Mouse (Mus musculus) bone marrow macrophage, adult 2 months (primary cell): ENCODE data around the gene Hipk3. TPM values are rescaled to one million over a fixed set of nuclear protein-coding genes. Genes with fewer than 3 reads are reported as not detected.
A peak's percentile ranks its signal among the peaks of the same experiment; 100 is the strongest.

Experiments used
- H3K27ac ChIP-seq: 2 replicates; pipeline ENCODE4 v1.5.1; 2012; ENCODE audit warnings: low read depth, low read length; ENCODE audit not compliant: insufficient read depth
- H3K4me1 ChIP-seq: 2 replicates; pipeline ENCODE4 v1.6.1; 2012; ENCODE audit warnings: low read length; ENCODE audit not compliant: control insufficient read depth, insufficient read depth
- H3K4me3 ChIP-seq: 2 replicates; pipeline ENCODE4 v1.5.1; 2012; ENCODE audit warnings: mild to moderate bottlenecking, low read length, moderate library complexity; ENCODE audit not compliant: insufficient read depth
- CTCF ChIP-seq: IDR thresholded peaks from 2 replicates; pipeline ENCODE4 v1.5.1; 2012; ENCODE audit warnings: low read depth, mild to moderate bottlenecking, low read length, moderate library complexity
- POLR2A ChIP-seq: IDR thresholded peaks from 2 replicates; pipeline ENCODE4 v1.6.1; 2012; ENCODE audit warnings: mild to moderate bottlenecking, low read depth, low read length, borderline replicate concordance
- polyA plus RNA-seq: library from polyadenylated mRNA; stranded (reverse); fragments of >200 nt; gene quantifications from 2 replicates; pipeline ENCODE4 v1.2.4, GENCODE M21; 2012; ENCODE audit not compliant: missing spikeins, insufficient read depth, insufficient read length

Gene Hipk3
- polyA plus RNA-seq, 1 experiment, result 36.2 TPM

DNA sequence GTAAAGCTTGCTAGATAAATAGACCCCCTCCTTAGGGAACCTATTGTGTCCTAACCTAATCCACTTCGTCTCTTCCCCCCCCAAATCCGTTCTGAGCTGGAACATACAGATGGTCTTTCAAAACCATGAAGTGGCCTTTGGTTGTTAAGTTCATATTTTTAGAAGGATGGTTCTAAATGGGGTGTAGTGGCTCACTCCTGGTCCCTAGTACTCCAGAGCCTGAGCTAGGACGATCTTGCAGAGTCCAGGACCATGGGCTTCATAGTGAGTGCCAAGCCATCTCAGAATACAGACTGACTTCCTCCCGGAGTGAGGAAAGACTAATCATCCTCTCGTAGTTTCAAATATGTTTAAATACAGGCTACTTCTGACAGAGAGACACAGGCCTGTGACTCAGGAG lies 2.0 kb upstream of the Hipk3 start:
- TF ChIP-seq POLR2A, result no peak
- no peak for TF ChIP-seq CTCF
- peaks cover 10% of the 10 kb centered on the region for H3K4me1 ChIP-seq
- H3K27ac ChIP-seq, result no peak overlapping the region
- H3K4me3 ChIP-seq, result no peak overlapping the region

DNA sequence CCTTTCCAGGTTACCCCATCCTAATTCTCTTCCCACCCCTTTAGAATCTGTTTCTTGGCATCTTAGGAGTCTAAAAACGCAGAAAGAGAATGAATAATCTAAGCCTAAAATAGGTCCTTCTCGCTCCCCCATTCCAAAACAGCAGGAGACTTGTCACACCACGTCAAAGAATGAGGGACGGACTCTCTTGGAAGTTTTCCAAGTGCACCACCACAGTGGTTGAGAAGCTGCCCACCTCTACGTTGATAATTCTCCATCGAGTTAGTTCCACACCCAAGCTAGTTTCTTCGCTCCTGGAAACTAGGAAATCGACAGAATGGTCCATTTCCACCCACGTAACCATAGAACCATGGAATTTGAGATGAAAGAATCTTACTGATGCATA lies 547 bp upstream of the Hipk3 start:
- Histone ChIP-seq H3K4me3 (peak overlapping the region; percentile 85), H3K27ac (peak overlapping the region; percentile 54), H3K4me1 (peaks cover 14% of the 10 kb centered on the region)
- TF ChIP-seq POLR2A (no peak), CTCF (no peak)

DNA sequence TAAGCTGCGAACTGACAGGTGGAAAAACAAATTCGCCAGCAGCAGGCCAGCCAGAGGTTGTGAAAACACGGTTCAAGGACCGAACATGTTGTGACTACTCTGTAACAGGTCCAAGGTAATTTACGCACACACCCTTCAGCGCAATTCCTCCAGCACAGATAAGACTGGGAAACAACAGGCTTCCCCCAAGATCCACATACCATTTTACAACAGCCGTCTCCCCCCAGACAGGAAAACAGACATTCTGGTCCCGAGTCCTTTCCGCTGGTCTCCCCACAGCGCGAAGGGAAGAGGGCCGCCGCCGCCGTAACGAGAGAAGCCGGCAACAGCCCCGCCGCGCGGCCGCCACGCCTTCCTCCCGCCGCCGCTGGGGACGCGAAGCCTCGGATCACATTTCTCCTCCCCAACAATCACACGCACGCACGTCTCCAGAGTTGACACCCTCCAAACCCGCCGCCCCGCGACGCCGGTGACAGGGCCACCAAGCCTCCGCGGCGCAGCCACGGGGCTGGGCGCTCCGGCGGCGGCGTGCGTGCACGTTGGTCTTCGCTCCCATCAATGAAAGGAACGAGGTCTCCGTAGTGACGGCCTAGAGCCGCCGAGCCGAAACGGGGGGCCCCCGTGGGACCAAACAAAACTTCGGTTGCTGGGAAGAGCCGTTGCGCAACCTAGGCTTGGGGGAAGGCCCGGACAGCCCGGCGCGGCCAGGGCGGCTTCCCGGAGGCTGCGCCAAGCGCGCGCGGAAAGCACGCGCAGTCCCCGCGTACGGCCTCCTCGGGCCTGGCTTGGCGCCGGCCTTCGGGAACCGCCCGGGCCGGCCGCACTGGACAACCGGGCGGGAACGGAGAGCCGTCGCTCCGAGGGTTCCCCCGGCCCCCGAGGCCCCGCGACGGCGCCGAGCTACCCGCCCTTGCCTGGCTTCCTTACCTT lies 960 bp downstream of the Hipk3 start:
- peaks cover 14% of the 10 kb centered on the region for H3K4me1 ChIP-seq
- H3K4me3 ChIP-seq, result peak overlapping the region; percentile 85
- peak overlapping the region; percentile 95 for H3K27ac ChIP-seq
- TF ChIP-seq POLR2A (no peak), CTCF (no peak)

DNA sequence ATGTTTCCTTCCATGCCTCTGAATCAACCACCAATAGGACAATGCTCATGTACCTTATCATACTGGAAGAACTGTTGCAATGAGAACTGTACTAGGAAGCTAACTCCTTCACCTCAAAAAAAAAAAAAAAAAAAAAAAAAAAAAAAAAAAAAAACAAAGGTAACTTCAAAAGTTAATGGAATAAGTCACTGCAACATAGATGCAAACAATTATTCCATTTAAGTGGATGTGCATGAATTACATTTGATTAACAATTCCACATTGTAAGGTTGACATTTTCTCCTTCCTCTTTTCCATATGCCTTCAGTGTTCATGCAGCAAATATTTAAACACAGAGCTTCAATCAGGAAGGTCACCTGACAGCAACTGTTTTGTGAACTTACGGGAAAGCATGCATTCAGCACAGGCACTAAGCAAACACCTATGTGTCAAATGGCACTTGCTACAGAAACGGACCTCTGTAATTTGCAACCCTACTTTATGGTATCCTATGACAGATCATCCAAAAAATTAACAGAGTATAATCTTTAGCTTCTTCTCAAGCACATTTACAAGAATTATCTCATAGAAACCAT lies 2.9 kb downstream of the Hipk3 start:
- no peak for TF ChIP-seq CTCF
- TF ChIP-seq POLR2A, result no peak
- Histone ChIP-seq H3K4me3 (no peak overlapping the region), H3K4me1 (peaks cover 9% of the 10 kb centered on the region), H3K27ac (no peak overlapping the region)

DNA sequence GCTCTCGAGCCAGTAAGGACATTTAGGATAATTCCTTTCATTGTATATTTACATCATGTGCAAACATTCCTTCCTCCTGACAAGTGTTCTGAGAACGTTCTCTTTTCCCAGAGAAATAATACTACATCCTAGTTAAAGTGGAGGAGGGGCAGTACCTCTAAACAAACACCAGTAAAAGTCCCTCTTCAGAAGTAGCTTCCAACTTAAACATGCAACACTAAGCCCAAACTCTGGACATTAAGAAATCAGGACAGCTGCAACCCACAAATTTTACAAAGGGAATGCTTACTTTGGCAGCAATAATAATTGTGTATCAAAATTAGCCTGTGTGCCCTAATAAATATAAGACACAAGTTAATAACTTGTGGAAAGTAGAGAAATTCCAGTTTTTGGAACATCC lies 3.5 kb downstream of the Hipk3 start:
- Histone ChIP-seq H3K4me3 (no peak overlapping the region), H3K4me1 (peaks cover 9% of the 10 kb centered on the region), H3K27ac (no peak overlapping the region)
- TF ChIP-seq CTCF (no peak), POLR2A (no peak)

DNA sequence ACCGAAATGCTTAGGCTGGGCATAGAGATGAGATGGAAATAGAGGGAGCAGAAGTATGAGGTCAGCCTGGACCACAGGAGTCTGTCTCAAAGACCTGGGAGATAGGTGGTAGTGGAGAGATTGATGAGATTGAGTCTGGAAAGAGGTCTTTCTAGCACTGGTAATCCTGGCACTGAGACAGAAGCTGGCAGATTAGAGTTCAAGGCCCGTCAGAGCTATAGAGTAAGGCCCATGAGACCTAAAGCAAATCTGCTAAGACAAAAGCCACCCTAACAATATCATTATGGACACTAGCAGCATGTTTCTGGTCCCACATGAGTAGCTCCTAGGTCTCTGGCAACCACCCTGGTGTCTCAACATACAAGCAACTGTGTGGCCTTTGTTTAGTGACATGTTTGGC lies 4.4 kb downstream of the Hipk3 start:
- peaks cover 7% of the 10 kb centered on the region for H3K4me1 ChIP-seq

DNA sequence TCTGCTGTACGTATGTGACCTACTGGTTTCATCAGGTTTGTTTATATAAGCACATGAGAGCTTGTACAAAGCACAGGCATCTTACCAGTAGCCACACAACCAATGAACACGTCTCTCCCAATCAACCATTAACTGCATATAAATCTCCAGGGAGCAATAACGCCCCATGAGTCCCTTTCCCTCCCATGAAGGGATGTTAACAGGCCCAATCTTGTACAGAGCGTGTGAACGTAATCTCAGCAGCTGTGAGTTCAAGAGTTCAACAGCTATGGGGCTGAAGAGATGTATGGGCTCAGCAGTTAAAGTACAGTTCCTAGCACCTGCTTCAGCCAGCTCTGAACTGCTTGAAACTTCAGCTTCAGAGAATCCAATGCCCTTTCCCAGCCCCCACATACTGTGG lies 9.8 kb downstream of the Hipk3 start:
- H3K4me3 ChIP-seq, result no peak overlapping the region
- no peak overlapping the region for H3K27ac ChIP-seq
- TF ChIP-seq POLR2A, result no peak
- no peak for TF ChIP-seq CTCF
- no peaks in the 10 kb centered on the region for H3K4me1 ChIP-seq

More for the DNA sequence above, 4.4 kb downstream of the Hipk3 start:
- TF ChIP-seq CTCF (no peak), POLR2A (no peak)
- no peak overlapping the region for H3K27ac ChIP-seq
- no peak overlapping the region for H3K4me3 ChIP-seq

DNA sequence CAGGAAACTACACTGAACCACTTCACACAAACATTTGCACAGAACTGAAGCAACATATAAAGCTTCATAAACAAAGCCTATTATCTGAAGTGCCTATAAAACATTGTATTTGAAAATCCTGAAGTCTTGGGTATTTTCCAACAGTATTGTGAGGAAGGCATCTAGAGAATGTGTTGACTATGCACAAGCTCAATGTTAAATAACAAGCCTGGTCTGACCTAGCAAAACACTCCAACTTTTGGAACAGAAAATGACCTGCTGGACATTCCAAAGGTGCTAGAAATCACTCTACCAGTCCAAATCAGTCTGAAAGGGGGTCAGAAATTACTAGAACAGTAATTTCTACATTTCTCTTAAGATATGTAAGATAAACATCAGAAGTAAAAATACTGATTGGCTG lies 12.1 kb downstream of the Hipk3 start:
- TF ChIP-seq POLR2A, result no peak
- TF ChIP-seq CTCF, result no peak
- H3K4me3 ChIP-seq, result no peak overlapping the region
- no peak overlapping the region for H3K27ac ChIP-seq
- no peaks in the 10 kb centered on the region for H3K4me1 ChIP-seq

DNA sequence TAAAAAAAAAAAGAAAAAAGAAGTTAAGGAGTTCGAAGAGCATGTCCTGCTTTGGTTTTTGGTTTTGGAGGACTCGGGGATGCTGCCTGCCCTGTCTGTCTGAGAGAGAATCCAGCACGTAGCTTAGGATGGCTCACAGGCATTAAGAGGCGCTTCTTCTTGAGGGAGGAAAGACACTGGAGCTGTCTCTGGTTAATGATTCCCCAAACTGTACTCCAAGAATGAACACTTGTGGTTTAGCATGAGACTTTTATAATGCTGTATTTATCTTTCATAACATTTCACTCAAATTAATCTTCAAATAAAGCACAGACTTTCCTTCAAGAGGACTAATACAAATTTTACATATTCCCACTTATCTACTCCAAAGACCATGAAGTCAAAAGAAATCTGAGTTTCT lies 15.2 kb downstream of the Hipk3 start:
- Histone ChIP-seq H3K4me3 (no peak overlapping the region), H3K27ac (no peak overlapping the region), H3K4me1 (no peaks in the 10 kb centered on the region)
- no peak for TF ChIP-seq POLR2A
- TF ChIP-seq CTCF, result no peak

DNA sequence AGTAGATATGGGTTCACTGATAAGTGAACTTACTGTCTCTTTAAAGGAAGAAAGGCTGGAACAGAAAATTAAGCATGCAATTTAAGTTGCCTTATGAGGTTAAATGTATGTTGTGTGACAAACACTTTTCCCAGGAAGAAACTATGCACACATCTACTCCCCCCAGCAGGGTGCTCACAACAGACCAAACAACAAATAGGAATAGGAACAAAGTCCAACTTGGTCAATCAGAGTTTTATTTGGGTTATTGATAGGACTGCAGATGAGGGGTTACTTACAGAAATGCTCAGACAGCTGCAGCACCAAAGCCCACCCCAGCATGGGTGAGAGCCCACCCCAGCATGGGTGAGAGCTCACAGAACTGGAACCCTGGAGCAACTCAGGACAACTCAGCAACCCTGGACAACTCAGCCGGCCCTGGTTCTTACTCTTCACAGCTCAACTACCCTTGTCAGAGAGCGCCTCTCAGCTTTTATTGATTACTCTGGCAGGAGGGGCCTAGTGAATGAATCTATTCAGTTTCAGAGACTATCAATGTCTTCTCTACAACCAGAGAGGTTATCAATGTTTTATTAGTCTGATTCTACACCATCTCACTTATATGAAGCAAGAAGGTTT lies 16.7 kb downstream of the Hipk3 start:
- no peak for TF ChIP-seq CTCF
- TF ChIP-seq POLR2A, result no peak
- Histone ChIP-seq H3K4me1 (no peaks in the 10 kb centered on the region), H3K4me3 (no peak overlapping the region), H3K27ac (no peak overlapping the region)
